Mouse (Mus musculus) hindbrain, embryonic 16.5 days (tissue): ENCODE measurements at regions not wholly inside any gene's neighbourhood (a gene's known extent, or its start where the extent isn't known, plus 50 kb on each side); places are given as distances from the start of the nearest gene placed in this dataset.
"Not testable (repeated sequence)": the region's sequence is repeated elsewhere in the genome, so short reads cannot be mapped to it uniquely, and the experiment has no call there.

ENCODE experiments used
- ATAC-seq: fragments of 200-750 bp; cut with Nextera tagmentation; 2 replicates; pipeline ENCODE4 v1.8.0; 2017; ENCODE audit warnings: moderate TSS enrichment, moderate library complexity
- H3K27ac ChIP-seq: fragments of 300-500 bp; sonication (generic); 2 replicates; pipeline ENCODE4 v1.5.1; 2014; ENCODE audit warnings: low read depth, mild to moderate bottlenecking, control low read depth, low read length, moderate library complexity
- H3K27me3 ChIP-seq: fragments of 300-500 bp; sonication (generic); replicated peaks from 2 replicates; pipeline ENCODE4 v1.6.1; 2014; ENCODE audit warnings: low read length; ENCODE audit not compliant: control insufficient read depth, insufficient read depth
- H3K36me3 ChIP-seq: fragments of 300-500 bp; sonication (generic); 2 replicates; pipeline ENCODE4 v1.6.1; 2014; ENCODE audit warnings: mild to moderate bottlenecking, low read length, moderate library complexity, mixed read lengths; ENCODE audit not compliant: control insufficient read depth, insufficient read depth
- H3K4me1 ChIP-seq: fragments of 300-500 bp; sonication (generic); 2 replicates; pipeline ENCODE4 v1.6.1; 2014; ENCODE audit warnings: low read depth, low read length; ENCODE audit not compliant: control insufficient read depth, insufficient read depth
- H3K4me2 ChIP-seq: fragments of 300-500 bp; sonication (generic); 2 replicates; pipeline ENCODE4 v1.6.1; 2014; ENCODE audit warnings: mild to moderate bottlenecking, low read length, control low read depth, moderate library complexity
- H3K4me3 ChIP-seq: fragments of 300-500 bp; sonication (generic); 2 replicates; pipeline ENCODE4 v1.5.1; 2014; ENCODE audit warnings: mild to moderate bottlenecking, low read length, control low read depth, moderate library complexity
- H3K9ac ChIP-seq: fragments of 300-500 bp; sonication (generic); 2 replicates; pipeline ENCODE4 v1.6.1; 2014; ENCODE audit warnings: low read depth, mild to moderate bottlenecking, control low read depth, low read length, moderate library complexity
- H3K9me3 ChIP-seq: fragments of 300-500 bp; sonication (generic); 2 replicates; pipeline ENCODE4 v1.6.1; 2014; ENCODE audit warnings: mild to moderate bottlenecking, low read length, moderate library complexity; ENCODE audit not compliant: control insufficient read depth
- WGBS: fragments of 180-500 bp; shearing (Covaris S2); extraction: QIAGEN DNeasy Blood & Tissue Kit; methylation state at CpG from one replicate; pipeline ENCODE4 v1.1.7; 2014; 5-methylcytosine and 5-hydroxymethylcytosine counted together

- H3K9me3 ChIP-seq: no peaks in the 10 kb centered on the region
- no peak overlapping the region for H3K9ac ChIP-seq
- ATAC-seq: no peak
- H3K36me3 ChIP-seq: no peaks in the 10 kb centered on the region
- WGBS: 75% methylated on average over 3 of the region's 3 CpGs
- H3K27ac ChIP-seq: no peak overlapping the region
- H3K4me1 ChIP-seq: no peaks in the 10 kb centered on the region
- H3K27me3 ChIP-seq: no peaks in the 10 kb centered on the region
- H3K4me3 ChIP-seq: no peak overlapping the region
- no peak overlapping the region for H3K4me2 ChIP-seq
These were observed 82.5 kb upstream of the Nt5e start for GRCm38 (mm10) chr9:88244492-88244891.

- ATAC-seq: no peak
- H3K9me3 ChIP-seq: no peaks in the 10 kb centered on the region
- H3K4me1 ChIP-seq: no peaks in the 10 kb centered on the region
- H3K27ac ChIP-seq: no peak overlapping the region
- no peak overlapping the region for H3K4me2 ChIP-seq
- H3K9ac ChIP-seq: no peak overlapping the region
- 77% methylated on average over 7 of the region's 7 CpGs for whole genome bisulfite sequencing
- H3K4me3 ChIP-seq: no peak overlapping the region
- no peaks in the 10 kb centered on the region for H3K27me3 ChIP-seq
- no peaks in the 10 kb centered on the region for H3K36me3 ChIP-seq
These were observed 71.0 kb upstream of the Nt5e start for GRCm38 (mm10) chr9:88255948-88256347.

- no peaks in the 10 kb centered on the region for H3K36me3 ChIP-seq
- WGBS: 78% methylated on average over 4 of the region's 4 CpGs
- H3K4me2 ChIP-seq: no peak overlapping the region
- no peak overlapping the region for H3K27ac ChIP-seq
- H3K4me1 ChIP-seq: no peaks in the 10 kb centered on the region
- no peak for ATAC-seq
- H3K9ac ChIP-seq: no peak overlapping the region
- H3K4me3 ChIP-seq: no peak overlapping the region
- no peaks in the 10 kb centered on the region for H3K9me3 ChIP-seq
- H3K27me3 ChIP-seq: no peaks in the 10 kb centered on the region
These were observed 67.4 kb upstream of the Nt5e start for GRCm38 (mm10) chr9:88259627-88260026.

GRCm38 (mm10) chr9:88260072-88260635 lies 66.8 kb upstream of the Nt5e start:
- 76% methylated on average over 2 of the region's 2 CpGs for WGBS

GRCm38 (mm10) chr9:88262461-88262860 lies 64.5 kb upstream of the Nt5e start:
- H3K36me3 ChIP-seq: no peaks in the 10 kb centered on the region
- no peaks in the 10 kb centered on the region for H3K9me3 ChIP-seq
- no peaks in the 10 kb centered on the region for H3K4me1 ChIP-seq
- H3K27ac ChIP-seq: no peak overlapping the region
- no peak overlapping the region for H3K4me3 ChIP-seq
- no peak for ATAC-seq
- H3K4me2 ChIP-seq: no peak overlapping the region
- 76% methylated on average over 3 of the region's 3 CpGs for WGBS
- no peak overlapping the region for H3K9ac ChIP-seq
- H3K27me3 ChIP-seq: no peaks in the 10 kb centered on the region

More at GRCm38 (mm10) chr9:88260072-88260635, 66.8 kb upstream of the Nt5e start:
- no peak overlapping the region for H3K9ac ChIP-seq
- no peak overlapping the region for H3K4me3 ChIP-seq
- ATAC-seq: no peak
- no peaks in the 10 kb centered on the region for H3K4me1 ChIP-seq
- no peak overlapping the region for H3K27ac ChIP-seq
- H3K36me3 ChIP-seq: no peaks in the 10 kb centered on the region
- H3K27me3 ChIP-seq: no peaks in the 10 kb centered on the region
- H3K9me3 ChIP-seq: no peaks in the 10 kb centered on the region
- H3K4me2 ChIP-seq: no peak overlapping the region

GRCm38 (mm10) chr9:88266346-88266745 lies 60.7 kb upstream of the Nt5e start:
- not testable (repeated sequence) for H3K9ac ChIP-seq, H3K4me3 ChIP-seq, H3K4me1 ChIP-seq, H3K27me3 ChIP-seq, H3K9me3 ChIP-seq, ATAC-seq, H3K36me3 ChIP-seq, H3K4me2 ChIP-seq, H3K27ac ChIP-seq
- WGBS: 92% methylated on average over 1 of the region's 1 CpGs

GRCm38 (mm10) chr9:88268811-88269210 lies 58.2 kb upstream of the Nt5e start:
- Histone ChIP-seq H3K4me3 (no peak overlapping the region), H3K9me3 (no peaks in the 10 kb centered on the region), H3K4me2 (no peak overlapping the region), H3K4me1 (no peaks in the 10 kb centered on the region), H3K27me3 (no peaks in the 10 kb centered on the region), H3K9ac (no peak overlapping the region), H3K36me3 (no peaks in the 10 kb centered on the region), H3K27ac (no peak overlapping the region)
- 67% methylated on average over 2 of the region's 2 CpGs for WGBS
- ATAC-seq: no peak

- Histone ChIP-seq H3K9me3 (no peaks in the 10 kb centered on the region), H3K4me1 (no peaks in the 10 kb centered on the region), H3K27me3 (no peaks in the 10 kb centered on the region), H3K4me3 (no peak overlapping the region), H3K27ac (no peak overlapping the region), H3K36me3 (no peaks in the 10 kb centered on the region), H3K4me2 (no peak overlapping the region), H3K9ac (no peak overlapping the region)
- WGBS: 93% methylated on average over 5 of the region's 5 CpGs
- no peak for ATAC-seq
These were observed 57.8 kb upstream of the Nt5e start for GRCm38 (mm10) chr9:88269216-88269615.

- Histone ChIP-seq H3K4me2 (no peak overlapping the region), H3K27me3 (no peaks in the 10 kb centered on the region), H3K27ac (no peak overlapping the region), H3K9me3 (no peaks in the 10 kb centered on the region), H3K36me3 (no peaks in the 10 kb centered on the region), H3K4me1 (no peaks in the 10 kb centered on the region), H3K4me3 (no peak overlapping the region), H3K9ac (no peak overlapping the region)
- no peak for ATAC-seq
- WGBS: 94% methylated on average over 1 of the region's 1 CpGs
These were observed 56.2 kb upstream of the Nt5e start for GRCm38 (mm10) chr9:88270836-88271235.

- Histone ChIP-seq H3K27me3 (no peaks in the 10 kb centered on the region), H3K9ac (no peak overlapping the region), H3K4me3 (no peak overlapping the region), H3K4me1 (no peaks in the 10 kb centered on the region), H3K27ac (no peak overlapping the region), H3K9me3 (no peaks in the 10 kb centered on the region), H3K4me2 (no peak overlapping the region), H3K36me3 (no peaks in the 10 kb centered on the region)
- no peak for ATAC-seq
- 86% methylated on average over 4 of the region's 4 CpGs for WGBS
These were observed 53.7 kb upstream of the Nt5e start for GRCm38 (mm10) chr9:88273304-88273703.
